Mouse (Mus musculus) G1E (cell line): ENCODE results near the gene Ppan.
A peak's percentile ranks its signal among the peaks of the same experiment; 100 is the strongest.

Source experiments
- CTCF ChIP-seq: IDR thresholded peaks from 2 replicates; pipeline ENCODE4 v1.5.1; 2012; ENCODE audit warnings: low read depth, low read length, inconsistent platforms, mixed read lengths
- POLR2AphosphoS5 ChIP-seq: IDR thresholded peaks from 2 replicates; pipeline ENCODE4 v1.6.1; 2012; ENCODE audit warnings: low read depth, low read length, inconsistent platforms; ENCODE audit not compliant: insufficient replicate concordance

DNA sequence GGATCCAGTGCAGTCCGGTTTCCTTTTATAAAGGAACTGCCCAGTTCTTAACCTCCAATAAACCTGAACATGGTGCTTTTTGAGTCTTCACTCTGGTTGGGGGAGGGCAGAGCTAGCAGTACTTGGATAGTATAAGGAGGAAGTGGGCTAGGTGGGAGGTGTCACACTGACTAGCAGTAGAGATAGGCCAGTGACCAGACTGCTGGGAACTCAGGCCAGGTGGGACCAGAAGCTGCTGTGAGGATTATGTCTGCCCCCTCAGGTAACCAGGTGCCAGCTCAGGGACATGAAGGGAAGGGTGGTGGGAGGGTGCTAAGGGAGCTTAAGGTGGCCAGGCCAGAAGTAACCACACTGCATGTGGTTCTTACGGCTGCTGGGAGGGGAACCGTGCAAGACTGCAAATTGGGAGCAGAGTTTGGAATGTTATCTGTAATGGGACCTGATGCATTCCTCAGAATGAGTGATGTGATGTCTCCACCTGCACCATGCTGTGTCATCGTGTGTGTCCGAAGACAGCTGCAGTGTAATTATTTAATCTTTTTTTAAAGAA, 4.2 kb downstream of the Ppan start:
- no peak for TF ChIP-seq CTCF
- TF ChIP-seq POLR2AphosphoS5: peak; percentile 96
